Mouse (Mus musculus): ENCODE measurements around the gene Prdx5. TPM values are rescaled to one million over a fixed set of nuclear protein-coding genes. Genes with fewer than 3 reads are reported as not detected.
"Not testable (repeated sequence)": the region's sequence is repeated elsewhere in the genome, so short reads cannot be mapped to it uniquely, and the experiment has no call there.

The Prdx5 gene
- polyA plus RNA-seq, 1 experiment from 2014 or later = 90.5 TPM

- peak; percentile 16 for ATAC-seq (ENCODE audit: insufficient number of reproducible peaks, low FRiP score, low TSS enrichment, low read depth)
- DNase-seq (ENCODE audit: low spot score) = peak; percentile 62
- WGBS = under 1% methylated on average over 30 of the region's 30 CpGs
- Histone ChIP-seq H3K36me3 (ENCODE audit: control insufficient read depth, insufficient read depth, low read length) (peaks cover 15% of the 10 kb centered on the region), H3K4me2 (ENCODE audit: low read depth, severe bottlenecking) (peak overlapping the region; percentile 80), H3K9ac (ENCODE audit: low read length) (peak overlapping the region; percentile 67), H3K27ac (replicated peaks; ENCODE audit: low read depth, low read length) (peak overlapping the region; percentile 98), H3K4me3 (ENCODE audit: low read depth, low read length) (peak overlapping the region; percentile 60), H3K4me1 (ENCODE audit: control insufficient read depth, insufficient read depth, low read length) (peaks cover 13% of the 10 kb centered on the region; the same call in 1 of the 2 replicates)
- H3K9me3 ChIP-seq (ENCODE audit: control insufficient read depth, low read length); H3K27me3 ChIP-seq (ENCODE audit: control insufficient read depth, insufficient read depth, low read length): not testable (repeated sequence)
These were observed 400 bp upstream of the Prdx5 start for GRCm38 (mm10) chr19:6910306-6910705.

- peaks cover 15% of the 10 kb centered on the region for H3K36me3 ChIP-seq (ENCODE audit: control insufficient read depth, insufficient read depth, low read length)
- peaks cover 13% of the 10 kb centered on the region; the same call in 1 of the 2 replicates for H3K4me1 ChIP-seq (ENCODE audit: control insufficient read depth, insufficient read depth, low read length)
- no peaks in the 10 kb centered on the region for H3K27me3 ChIP-seq (ENCODE audit: control insufficient read depth, insufficient read depth, low read length)
These were observed 885 bp downstream of the Prdx5 start for GRCm38 (mm10) chr19:6909021-6909420.

GRCm38 (mm10) chr19:6907811-6908540 lies 1.9 kb downstream of the Prdx5 start:
- DNase-seq (ENCODE audit: low spot score) (no peak), ATAC-seq (ENCODE audit: insufficient number of reproducible peaks, low FRiP score, low TSS enrichment, low read depth) (no peak)
- Histone ChIP-seq H3K4me3 (ENCODE audit: low read depth, low read length) (no peak overlapping the region), H3K36me3 (ENCODE audit: control insufficient read depth, insufficient read depth, low read length) (peaks cover 13% of the 10 kb centered on the region), H3K27me3 (ENCODE audit: control insufficient read depth, insufficient read depth, low read length) (no peaks in the 10 kb centered on the region), H3K9me3 (ENCODE audit: control insufficient read depth, low read length) (no peaks in the 10 kb centered on the region), H3K9ac (ENCODE audit: low read length) (no peak overlapping the region), H3K4me2 (ENCODE audit: low read depth, severe bottlenecking) (no peak overlapping the region; the same call in 1 of the 2 replicates), H3K27ac (replicated peaks; ENCODE audit: low read depth, low read length) (no peak overlapping the region), H3K4me1 (ENCODE audit: control insufficient read depth, insufficient read depth, low read length) (peaks cover 13% of the 10 kb centered on the region; the same call in 1 of the 2 replicates)
- WGBS = 87% methylated on average over 7 of the region's 7 CpGs

More at GRCm38 (mm10) chr19:6909021-6909420, 885 bp downstream of the Prdx5 start:
- Histone ChIP-seq H3K9me3 (ENCODE audit: control insufficient read depth, low read length) (no peaks in the 10 kb centered on the region), H3K4me3 (ENCODE audit: low read depth, low read length) (peak overlapping the region; percentile 60), H3K4me2 (ENCODE audit: low read depth, severe bottlenecking) (peak overlapping the region; percentile 80), H3K9ac (ENCODE audit: low read length) (peak overlapping the region; percentile 67), H3K27ac (replicated peaks; ENCODE audit: low read depth, low read length) (peak overlapping the region; percentile 98; the same call in 1 of the 2 replicates)
- DNase-seq (ENCODE audit: low spot score) = no peak
- ATAC-seq (ENCODE audit: insufficient number of reproducible peaks, low FRiP score, low TSS enrichment, low read depth) = no peak; the same call in 1 of the 2 replicates
- WGBS = 9% methylated on average over 11 of the region's 11 CpGs

- H3K4me3 ChIP-seq (ENCODE audit: low read depth, low read length) = no peak overlapping the region
- peaks cover 13% of the 10 kb centered on the region; the same call in 1 of the 2 replicates for H3K4me1 ChIP-seq (ENCODE audit: control insufficient read depth, insufficient read depth, low read length)
- no peaks in the 10 kb centered on the region for H3K27me3 ChIP-seq (ENCODE audit: control insufficient read depth, insufficient read depth, low read length)
- 85% methylated on average over 8 of the region's 8 CpGs for WGBS
- ATAC-seq (ENCODE audit: insufficient number of reproducible peaks, low FRiP score, low TSS enrichment, low read depth) (no peak), DNase-seq (ENCODE audit: low spot score) (no peak)
- no peak overlapping the region for H3K9ac ChIP-seq (ENCODE audit: low read length)
- H3K9me3 ChIP-seq (ENCODE audit: control insufficient read depth, low read length) = no peaks in the 10 kb centered on the region
- H3K36me3 ChIP-seq (ENCODE audit: control insufficient read depth, insufficient read depth, low read length) = peaks cover 11% of the 10 kb centered on the region; the same call in 1 of the 2 replicates
- no peak overlapping the region for H3K4me2 ChIP-seq (ENCODE audit: low read depth, severe bottlenecking)
- no peak overlapping the region for H3K27ac ChIP-seq (replicated peaks; ENCODE audit: low read depth, low read length)
These were observed 2.8 kb downstream of the Prdx5 start for GRCm38 (mm10) chr19:6907094-6907493.

GRCm38 (mm10) chr19:6906199-6906598 lies 3.7 kb downstream of the Prdx5 start:
- Histone ChIP-seq H3K9me3 (ENCODE audit: control insufficient read depth, low read length) (no peaks in the 10 kb centered on the region), H3K27me3 (ENCODE audit: control insufficient read depth, insufficient read depth, low read length) (no peaks in the 10 kb centered on the region), H3K27ac (replicated peaks; ENCODE audit: low read depth, low read length) (no peak overlapping the region), H3K4me3 (ENCODE audit: low read depth, low read length) (no peak overlapping the region), H3K4me2 (ENCODE audit: low read depth, severe bottlenecking) (no peak overlapping the region), H3K9ac (ENCODE audit: low read length) (no peak overlapping the region), H3K36me3 (ENCODE audit: control insufficient read depth, insufficient read depth, low read length) (peaks cover 3% of the 10 kb centered on the region; the same call in 1 of the 2 replicates), H3K4me1 (ENCODE audit: control insufficient read depth, insufficient read depth, low read length) (peaks cover 11% of the 10 kb centered on the region; the same call in 1 of the 2 replicates)
- WGBS = 93% methylated on average over 3 of the region's 3 CpGs
- ATAC-seq (ENCODE audit: insufficient number of reproducible peaks, low FRiP score, low TSS enrichment, low read depth) = no peak
- DNase-seq (ENCODE audit: low spot score) = no peak

GRCm38 (mm10) chr19:6905498-6906159 lies 4.3 kb downstream of the Prdx5 start:
- peaks cover 3% of the 10 kb centered on the region; the same call in 1 of the 2 replicates for H3K36me3 ChIP-seq (ENCODE audit: control insufficient read depth, insufficient read depth, low read length)
- no peaks in the 10 kb centered on the region for H3K27me3 ChIP-seq (ENCODE audit: control insufficient read depth, insufficient read depth, low read length)
- H3K27ac ChIP-seq (replicated peaks; ENCODE audit: low read depth, low read length) = no peak overlapping the region
- no peak for ATAC-seq (ENCODE audit: insufficient number of reproducible peaks, low FRiP score, low TSS enrichment, low read depth)
- WGBS = 88% methylated on average over 11 of the region's 11 CpGs
- no peak overlapping the region for H3K9ac ChIP-seq (ENCODE audit: low read length)
- H3K9me3 ChIP-seq (ENCODE audit: control insufficient read depth, low read length) = no peaks in the 10 kb centered on the region
- H3K4me2 ChIP-seq (ENCODE audit: low read depth, severe bottlenecking) = no peak overlapping the region
- H3K4me1 ChIP-seq (ENCODE audit: control insufficient read depth, insufficient read depth, low read length) = peaks cover 7% of the 10 kb centered on the region; the same call in 1 of the 2 replicates
- no peak overlapping the region for H3K4me3 ChIP-seq (ENCODE audit: low read depth, low read length)
- DNase-seq (ENCODE audit: low spot score) = no peak

- H3K4me3 ChIP-seq (ENCODE audit: low read depth, low read length) = no peak overlapping the region
- ATAC-seq (ENCODE audit: insufficient number of reproducible peaks, low FRiP score, low TSS enrichment, low read depth) = no peak
- peaks cover 3% of the 10 kb centered on the region; the same call in 1 of the 2 replicates for H3K36me3 ChIP-seq (ENCODE audit: control insufficient read depth, insufficient read depth, low read length)
- H3K27me3 ChIP-seq (ENCODE audit: control insufficient read depth, insufficient read depth, low read length) = no peaks in the 10 kb centered on the region
- peaks cover 2% of the 10 kb centered on the region; the same call in 1 of the 2 replicates for H3K9me3 ChIP-seq (ENCODE audit: control insufficient read depth, low read length)
- no peak overlapping the region for H3K27ac ChIP-seq (replicated peaks; ENCODE audit: low read depth, low read length)
- 88% methylated on average over 2 of the region's 2 CpGs for WGBS
- H3K4me2 ChIP-seq (ENCODE audit: low read depth, severe bottlenecking) = no peak overlapping the region
- DNase-seq (ENCODE audit: low spot score) = no peak
- peaks cover 7% of the 10 kb centered on the region; the same call in 1 of the 2 replicates for H3K4me1 ChIP-seq (ENCODE audit: control insufficient read depth, insufficient read depth, low read length)
- H3K9ac ChIP-seq (ENCODE audit: low read length) = no peak overlapping the region
These were observed 5.1 kb downstream of the Prdx5 start for GRCm38 (mm10) chr19:6904846-6905245.

- Histone ChIP-seq H3K9ac (ENCODE audit: low read length) (no peak overlapping the region), H3K4me3 (ENCODE audit: low read depth, low read length) (no peak overlapping the region), H3K36me3 (ENCODE audit: control insufficient read depth, insufficient read depth, low read length) (peaks cover 3% of the 10 kb centered on the region; the same call in 1 of the 2 replicates), H3K9me3 (ENCODE audit: control insufficient read depth, low read length) (peaks cover 2% of the 10 kb centered on the region; the same call in 1 of the 2 replicates), H3K4me1 (ENCODE audit: control insufficient read depth, insufficient read depth, low read length) (peaks cover under 1% of the 10 kb centered on the region; the same call in 1 of the 2 replicates), H3K27me3 (ENCODE audit: control insufficient read depth, insufficient read depth, low read length) (no peaks in the 10 kb centered on the region), H3K27ac (replicated peaks; ENCODE audit: low read depth, low read length) (no peak overlapping the region), H3K4me2 (ENCODE audit: low read depth, severe bottlenecking) (no peak overlapping the region)
- WGBS = 91% methylated on average over 1 of the region's 1 CpGs
- no peak for ATAC-seq (ENCODE audit: insufficient number of reproducible peaks, low FRiP score, low TSS enrichment, low read depth)
- DNase-seq (ENCODE audit: low spot score) = no peak
These were observed 6.9 kb downstream of the Prdx5 start for GRCm38 (mm10) chr19:6903031-6903430.

All from limb, embryonic 11.5 days (tissue).